Mouse (Mus musculus): Measurements from ENCODE around the gene Etv5. TPM values are rescaled to one million over a fixed set of nuclear protein-coding genes. Genes with fewer than 3 reads are reported as not detected.
A peak's percentile ranks its signal among the peaks of the same experiment; 100 is the strongest.

Etv5 gene
- polyA plus RNA-seq (2015; fragmentation: Nextera tagmentation; extraction: Ambion mirVana), result 5.4 and 5.7 TPM in 2 replicates

DNA sequence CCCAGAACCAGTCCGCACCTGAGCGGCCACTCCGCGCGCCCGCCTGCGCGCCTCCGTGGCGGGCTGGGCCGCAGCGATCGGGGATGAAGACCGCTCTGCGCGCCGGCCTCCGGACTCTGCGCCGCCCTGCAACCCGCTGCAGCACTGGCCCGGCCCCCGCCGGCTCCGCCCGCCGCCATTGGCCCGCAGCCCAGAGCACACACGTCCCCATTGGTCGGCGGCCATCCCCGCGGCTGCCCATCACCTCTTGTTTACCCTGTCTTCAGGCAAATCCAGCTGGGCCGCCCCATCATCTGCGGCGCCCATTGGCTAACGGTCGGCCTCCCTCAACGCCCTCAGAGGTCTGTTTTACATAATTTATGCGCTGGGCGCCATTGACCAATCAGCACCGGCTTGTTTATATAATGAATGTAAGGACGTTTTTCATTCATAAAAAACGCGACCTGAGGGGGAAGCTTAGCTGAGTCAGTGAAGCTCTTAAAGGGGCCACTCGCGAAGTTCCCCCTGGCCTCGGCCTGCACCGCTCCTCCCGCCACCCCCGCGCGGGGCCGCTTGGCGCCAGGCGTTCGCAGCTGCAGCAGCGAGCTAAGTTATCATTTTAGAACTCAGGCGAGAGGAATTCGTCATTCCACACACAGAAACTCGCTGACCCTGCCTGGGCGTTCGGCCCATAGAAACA is at the start of gene Etv5:
TSS of gene Etv5 (minus strand) at position 221 of the 679 bp plus-strand sequence.
- H3K27me3 ChIP-seq (replicated peaks; ENCODE audit: control insufficient read depth, insufficient read depth, low read length), result no peaks in the 10 kb centered on the region; the same call in 1 of the 2 replicates
- peak within 1 kb of the TSS; percentile 100 for H3K4me2 ChIP-seq (replicated peaks; ENCODE audit: low read depth)
- H3K4me3 ChIP-seq (ENCODE audit: low read depth, low read length), result peak within 1 kb of the TSS; percentile 81
- H3K27ac ChIP-seq (ENCODE audit: low read depth, low read length), result peak within 1 kb of the TSS; percentile 50
- H3K9ac ChIP-seq (ENCODE audit: low read depth, low read length), result peak within 1 kb of the TSS; percentile 73
- H3K36me3 ChIP-seq (ENCODE audit: control insufficient read depth, insufficient read depth), result no peaks in the 10 kb centered on the region
- under 1% methylated on average over 63 of the region's 63 CpGs for WGBS
- peak; percentile 99 for ATAC-seq
- 0 out of 2 replicates have a peak, but pooled peaks have one; percentile 2 for TF ChIP-seq CTCF (IDR thresholded peaks at IDR 0.05; ENCODE audit: low read depth)
- H3K9me3 ChIP-seq (ENCODE audit: control insufficient read depth), result no peaks in the 10 kb centered on the region
- 0 out of 2 replicates have a peak, but pooled peaks cover 4% of the 10 kb centered on the region for H3K4me1 ChIP-seq (replicated peaks; ENCODE audit: control insufficient read depth, insufficient read depth, low read length)

DNA sequence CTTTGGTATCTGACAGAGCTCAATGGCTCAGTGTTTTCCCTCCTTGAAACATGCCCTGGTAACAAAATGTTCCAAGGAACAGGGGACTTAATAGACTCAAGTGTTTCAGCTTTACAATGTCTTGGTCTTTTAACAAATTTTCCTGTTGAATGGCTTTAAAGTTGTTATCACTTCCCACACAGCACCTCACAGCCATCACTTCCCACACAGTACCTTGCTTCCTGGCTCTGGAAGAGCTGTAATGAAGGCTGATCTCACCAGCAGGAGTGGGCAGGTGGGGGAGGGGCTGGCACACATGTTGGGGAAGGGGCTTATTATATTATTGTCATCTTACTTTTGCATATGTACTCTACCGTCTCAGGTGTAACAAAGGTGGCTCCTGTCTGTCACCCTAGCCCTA is 44.4 kb upstream of the Etv5 start:
- H3K4me1 ChIP-seq (replicated peaks; ENCODE audit: control insufficient read depth, insufficient read depth, low read length), result no peaks in the 10 kb centered on the region
- H3K27me3 ChIP-seq (replicated peaks; ENCODE audit: control insufficient read depth, insufficient read depth, low read length), result no peaks in the 10 kb centered on the region
- TF ChIP-seq CTCF (IDR thresholded peaks at IDR 0.05; ENCODE audit: low read depth), result no peak
- H3K9ac ChIP-seq (ENCODE audit: low read depth, low read length), result no peak overlapping the region
- no peak overlapping the region for H3K4me2 ChIP-seq (replicated peaks; ENCODE audit: low read depth)
- ATAC-seq, result no peak
- no peaks in the 10 kb centered on the region for H3K36me3 ChIP-seq (ENCODE audit: control insufficient read depth, insufficient read depth)
- WGBS, result 96% methylated on average over 1 of the region's 1 CpGs
- H3K9me3 ChIP-seq (ENCODE audit: control insufficient read depth), result no peaks in the 10 kb centered on the region
- no peak overlapping the region for H3K27ac ChIP-seq (ENCODE audit: low read depth, low read length)
- H3K4me3 ChIP-seq (ENCODE audit: low read depth, low read length), result no peak overlapping the region

DNA sequence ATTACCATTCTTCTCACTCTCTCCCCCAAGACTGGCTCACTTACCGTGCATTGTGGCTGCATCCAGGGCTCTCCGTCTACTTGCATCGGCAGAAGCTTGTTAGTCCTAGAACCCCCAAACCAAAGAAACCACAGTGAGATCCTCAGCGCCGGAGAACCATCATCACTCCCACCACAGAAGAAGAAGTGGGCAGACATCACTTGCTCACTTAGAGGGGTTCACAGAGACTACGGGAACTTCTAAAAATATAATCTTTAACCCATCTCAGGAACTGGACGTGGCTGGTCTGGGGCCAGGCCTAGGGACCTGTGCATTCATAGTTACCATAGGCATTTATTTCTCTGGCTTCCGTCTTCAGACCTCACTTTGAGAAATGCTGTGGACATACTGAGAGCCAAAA is 39.8 kb upstream of the Etv5 start:
- no peak overlapping the region for H3K4me3 ChIP-seq (ENCODE audit: low read depth, low read length)
- TF ChIP-seq CTCF (IDR thresholded peaks at IDR 0.05; ENCODE audit: low read depth), result no peak
- no peak overlapping the region for H3K4me2 ChIP-seq (replicated peaks; ENCODE audit: low read depth)
- H3K9me3 ChIP-seq (ENCODE audit: control insufficient read depth), result no peaks in the 10 kb centered on the region
- no peak overlapping the region for H3K9ac ChIP-seq (ENCODE audit: low read depth, low read length)
- 92% methylated on average over 8 of the region's 8 CpGs for WGBS
- no peaks in the 10 kb centered on the region for H3K27me3 ChIP-seq (replicated peaks; ENCODE audit: control insufficient read depth, insufficient read depth, low read length)
- ATAC-seq, result no peak
- H3K27ac ChIP-seq (ENCODE audit: low read depth, low read length), result no peak overlapping the region
- H3K4me1 ChIP-seq (replicated peaks; ENCODE audit: control insufficient read depth, insufficient read depth, low read length), result no peaks in the 10 kb centered on the region
- H3K36me3 ChIP-seq (ENCODE audit: control insufficient read depth, insufficient read depth), result no peaks in the 10 kb centered on the region

DNA sequence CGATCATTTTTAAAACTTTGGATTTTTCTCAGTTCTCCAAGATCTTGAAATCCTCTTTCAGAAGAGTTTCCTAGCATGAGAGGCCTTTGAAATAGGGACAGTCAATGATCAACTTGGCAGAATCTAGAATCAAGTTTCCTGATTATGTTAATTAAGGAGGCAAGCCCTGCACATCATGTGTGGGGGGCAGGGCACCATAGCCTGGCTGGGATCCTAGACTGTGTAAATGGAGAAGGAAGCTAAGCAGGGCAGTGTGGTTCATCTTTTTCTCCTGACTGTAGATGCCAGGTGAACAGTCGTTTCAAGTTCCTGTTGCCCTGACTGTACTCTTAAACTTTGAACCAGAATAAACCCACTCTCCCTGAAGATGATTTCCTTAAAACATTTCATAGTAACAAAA is 32.2 kb upstream of the Etv5 start:
- no peaks in the 10 kb centered on the region for H3K27me3 ChIP-seq (replicated peaks; ENCODE audit: control insufficient read depth, insufficient read depth, low read length)
- no peak for TF ChIP-seq CTCF (IDR thresholded peaks at IDR 0.05; ENCODE audit: low read depth)
- H3K9me3 ChIP-seq (ENCODE audit: control insufficient read depth), result no peaks in the 10 kb centered on the region
- WGBS, result 74% methylated on average over 2 of the region's 2 CpGs
- no peak for ATAC-seq
- H3K4me2 ChIP-seq (replicated peaks; ENCODE audit: low read depth), result no peak overlapping the region
- no peaks in the 10 kb centered on the region for H3K36me3 ChIP-seq (ENCODE audit: control insufficient read depth, insufficient read depth)
- H3K9ac ChIP-seq (ENCODE audit: low read depth, low read length), result no peak overlapping the region
- H3K27ac ChIP-seq (ENCODE audit: low read depth, low read length), result no peak overlapping the region
- no peaks in the 10 kb centered on the region for H3K4me1 ChIP-seq (replicated peaks; ENCODE audit: control insufficient read depth, insufficient read depth, low read length)
- H3K4me3 ChIP-seq (ENCODE audit: low read depth, low read length), result no peak overlapping the region

DNA sequence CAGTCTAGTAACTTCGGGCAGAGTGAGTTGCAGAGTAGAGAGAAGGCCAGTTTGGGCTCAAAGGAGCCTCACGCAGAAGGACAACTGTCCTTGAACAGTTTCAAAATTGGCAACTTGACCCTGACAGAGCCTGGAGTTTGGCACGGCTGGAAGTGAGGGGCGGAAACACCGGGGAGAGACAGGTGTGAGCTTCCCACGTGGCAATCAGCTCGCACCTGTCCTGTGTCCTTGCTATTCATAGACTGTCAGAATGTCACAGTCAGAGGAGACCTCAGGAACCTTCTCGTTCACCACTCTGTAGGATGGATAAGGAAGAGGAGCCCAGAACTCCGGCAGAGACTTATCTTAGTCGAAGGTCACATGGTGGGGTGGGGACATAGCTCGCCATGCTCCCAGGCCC is 29.9 kb upstream of the Etv5 start:
- no peak overlapping the region for H3K9ac ChIP-seq (ENCODE audit: low read depth, low read length)
- H3K27me3 ChIP-seq (replicated peaks; ENCODE audit: control insufficient read depth, insufficient read depth, low read length), result no peaks in the 10 kb centered on the region
- H3K4me3 ChIP-seq (ENCODE audit: low read depth, low read length), result no peak overlapping the region
- no peak for TF ChIP-seq CTCF (IDR thresholded peaks at IDR 0.05; ENCODE audit: low read depth)
- H3K4me1 ChIP-seq (replicated peaks; ENCODE audit: control insufficient read depth, insufficient read depth, low read length), result no peaks in the 10 kb centered on the region
- no peak overlapping the region for H3K4me2 ChIP-seq (replicated peaks; ENCODE audit: low read depth)
- no peaks in the 10 kb centered on the region for H3K36me3 ChIP-seq (ENCODE audit: control insufficient read depth, insufficient read depth)
- H3K27ac ChIP-seq (ENCODE audit: low read depth, low read length), result no peak overlapping the region
- WGBS, result 65% methylated on average over 11 of the region's 11 CpGs
- ATAC-seq, result no peak
- H3K9me3 ChIP-seq (ENCODE audit: control insufficient read depth), result no peaks in the 10 kb centered on the region

DNA sequence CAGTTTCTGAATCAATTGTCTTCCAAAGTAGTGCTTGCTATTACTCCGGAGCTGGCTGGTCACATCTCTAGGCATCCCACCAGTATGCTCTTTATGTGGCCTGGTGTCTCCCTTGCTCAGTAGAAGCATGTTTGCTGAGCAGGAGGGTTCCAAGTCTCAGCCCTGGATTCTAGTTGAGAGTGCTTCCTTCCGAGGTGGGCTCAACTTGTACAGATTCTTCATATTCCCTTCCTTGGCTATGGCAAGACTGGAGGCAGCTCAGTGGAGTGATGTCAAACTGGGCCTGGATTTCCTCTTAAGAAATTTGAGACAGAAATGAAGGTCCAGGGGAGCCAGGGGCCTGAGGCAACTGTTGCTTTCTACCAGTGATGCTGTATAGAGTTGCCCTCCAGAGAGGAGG is 27.6 kb upstream of the Etv5 start:
- H3K9me3 ChIP-seq (ENCODE audit: control insufficient read depth), result no peaks in the 10 kb centered on the region
- H3K27ac ChIP-seq (ENCODE audit: low read depth, low read length), result no peak overlapping the region
- no peak overlapping the region for H3K4me2 ChIP-seq (replicated peaks; ENCODE audit: low read depth)
- ATAC-seq, result no peak
- 91% methylated on average over 2 of the region's 2 CpGs for WGBS
- no peak for TF ChIP-seq CTCF (IDR thresholded peaks at IDR 0.05; ENCODE audit: low read depth)
- H3K36me3 ChIP-seq (ENCODE audit: control insufficient read depth, insufficient read depth), result no peaks in the 10 kb centered on the region
- no peak overlapping the region for H3K4me3 ChIP-seq (ENCODE audit: low read depth, low read length)
- no peaks in the 10 kb centered on the region for H3K27me3 ChIP-seq (replicated peaks; ENCODE audit: control insufficient read depth, insufficient read depth, low read length)
- no peaks in the 10 kb centered on the region for H3K4me1 ChIP-seq (replicated peaks; ENCODE audit: control insufficient read depth, insufficient read depth, low read length)
- H3K9ac ChIP-seq (ENCODE audit: low read depth, low read length), result no peak overlapping the region
